ENCODE assay signal across 29 mouse cellular contexts in the genomic region with DNA sequence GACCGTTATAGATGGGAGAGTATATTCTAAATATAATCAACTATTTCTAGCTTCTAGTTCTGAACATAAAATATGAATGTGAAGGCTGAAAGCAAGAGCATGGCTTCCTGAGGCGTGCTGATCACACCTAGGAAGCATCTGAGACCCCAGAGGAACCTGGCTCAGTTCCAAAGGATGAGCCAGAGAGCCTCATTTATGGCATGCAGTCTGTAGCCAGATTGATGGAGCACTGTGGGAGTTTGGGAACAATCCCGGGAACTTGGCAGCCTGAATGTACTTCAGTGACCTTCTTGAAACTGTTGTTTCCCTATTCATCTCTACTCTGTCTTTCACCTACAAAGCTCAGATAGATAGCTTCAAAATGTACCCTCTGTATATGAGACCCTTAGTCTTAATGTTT.
DNase-seq lines count a peak whose midpoint lies in the region; ATAC-seq and TF ChIP-seq lines count a peak whose summit lies in the region.
"Had no signal": no experiment of that assay in that cellular context is flagged by ENCODE, and none has a peak within 500 bp of the region (broad histone marks: within the 10 kb centered on the region; RNA-seq: fewer than 3 reads in every experiment).

No protein-coding gene starts in this region.

- peak; percentile 76 for DNase-seq in hindbrain, postnatal 0 days (ENCODE audit: low spot score)
- no peak for DNase-seq in hindbrain, embryonic 14.5 days (ENCODE audit: low spot score)
- DNase-seq in retina, postnatal 1 day = peak; percentile 11
- no peak for DNase-seq in retina, embryonic 14.5 days (ENCODE audit: low spot score)
- peak; percentile 27 for DNase-seq in cerebellum, adult 9-11 months
- DNase-seq in layer of hippocampus, adult 9-11 months = peak; percentile 12
- DNase-seq in yolk sac, embryonic 10.5 days (ENCODE audit: low spot score) = no peak
- DNase-seq: adrenal gland, postnatal 36 days; gastrocnemius, adult 2 months; heart, postnatal 14 days; kidney, adult 2 months; kidney, postnatal 4 days; lung, adult 2 months; lung, postnatal 10 days; midbrain, embryonic 14.5 days; right cerebral cortex, postnatal 4 days; thymus, adult 18-20 months; thymus, postnatal 25 days had no signal

- no peaks in the 10 kb centered on the region for H3K9me3 ChIP-seq in hindbrain, postnatal 0 days (ENCODE audit: low read length)
- no peaks in the 10 kb centered on the region for H3K9me3 ChIP-seq in hindbrain, embryonic 14.5 days (ENCODE audit: control insufficient read depth, low read length)
- H3K9me3 ChIP-seq: forebrain, embryonic 15.5 days; heart, embryonic 13.5 days; hindbrain, embryonic 10.5 days; intestine, embryonic 15.5 days; limb, embryonic 10.5 days; limb, embryonic 15.5 days had no signal

- no peak overlapping the region for H3K9ac ChIP-seq in hindbrain, postnatal 0 days (replicated peaks; ENCODE audit: low read length)
- no peak overlapping the region for H3K9ac ChIP-seq in hindbrain, embryonic 14.5 days
- H3K9ac ChIP-seq: forebrain, embryonic 15.5 days; heart, embryonic 13.5 days; intestine, embryonic 15.5 days; limb, embryonic 15.5 days; liver, embryonic 14.5 days had no signal

- no peak overlapping the region for H3K4me3 ChIP-seq in hindbrain, postnatal 0 days (ENCODE audit: low read length)
- no peak overlapping the region for H3K4me3 ChIP-seq in hindbrain, embryonic 14.5 days (replicated peaks; ENCODE audit: low read length)
- H3K4me3 ChIP-seq: forebrain, embryonic 15.5 days; gastrocnemius, adult 2 months; heart, embryonic 13.5 days; hindbrain, embryonic 10.5 days; intestine, embryonic 15.5 days; limb, embryonic 10.5 days; limb, embryonic 15.5 days had no signal

- TF ChIP-seq CTCF in hindbrain, postnatal 0 days (IDR thresholded peaks at IDR 0.05; ENCODE audit: low read depth) = no peak

- no peaks in the 10 kb centered on the region for H3K4me1 ChIP-seq in hindbrain, postnatal 0 days (ENCODE audit: insufficient read depth, low read length)
- H3K4me1 ChIP-seq in hindbrain, embryonic 14.5 days (replicated peaks; ENCODE audit: control insufficient read depth, insufficient read depth, low read length) = no peaks in the 10 kb centered on the region
- H3K4me1 ChIP-seq: forebrain, embryonic 15.5 days; heart, embryonic 13.5 days; hindbrain, embryonic 10.5 days; intestine, embryonic 15.5 days; limb, embryonic 10.5 days; limb, embryonic 15.5 days had no signal

- WGBS in hindbrain, postnatal 0 days = 55% methylated on average over 3 of the region's 3 CpGs
- WGBS in hindbrain, embryonic 14.5 days = 72% methylated on average over 3 of the region's 3 CpGs

- H3K4me2 ChIP-seq in hindbrain, postnatal 0 days (ENCODE audit: low read depth, low read length) = no peak overlapping the region
- H3K4me2 ChIP-seq in hindbrain, embryonic 14.5 days (replicated peaks) = no peak overlapping the region
- H3K4me2 ChIP-seq: forebrain, embryonic 15.5 days; heart, embryonic 13.5 days; intestine, embryonic 15.5 days; limb, embryonic 15.5 days had no signal

- no peaks in the 10 kb centered on the region for H3K36me3 ChIP-seq in hindbrain, postnatal 0 days (ENCODE audit: insufficient read depth, low read length)
- H3K36me3 ChIP-seq in hindbrain, embryonic 14.5 days (replicated peaks; ENCODE audit: control insufficient read depth, insufficient read depth) = no peaks in the 10 kb centered on the region
- H3K36me3 ChIP-seq: forebrain, embryonic 15.5 days; heart, embryonic 13.5 days; hindbrain, embryonic 10.5 days; intestine, embryonic 15.5 days; limb, embryonic 10.5 days; limb, embryonic 15.5 days had no signal

- no peak for ATAC-seq in hindbrain, postnatal 0 days
- no peak for ATAC-seq in hindbrain, embryonic 14.5 days (ENCODE audit: low FRiP score)
- ATAC-seq in erythroid progenitor cell, adult 5-6 weeks (replicated peaks; ENCODE audit: low FRiP score, poor library complexity, severe bottlenecking) = no peak
- ATAC-seq: forebrain, embryonic 15.5 days; hindbrain, embryonic 16.5 days; intestine, embryonic 15.5 days had no signal

- no peaks in the 10 kb centered on the region for H3K27me3 ChIP-seq in hindbrain, postnatal 0 days (ENCODE audit: insufficient read depth, low read length)
- H3K27me3 ChIP-seq in hindbrain, embryonic 14.5 days (ENCODE audit: control insufficient read depth, insufficient read depth, low read length) = no peaks in the 10 kb centered on the region
- H3K27me3 ChIP-seq: forebrain, embryonic 15.5 days; heart, embryonic 13.5 days; intestine, embryonic 15.5 days; limb, embryonic 15.5 days had no signal

- no peak overlapping the region for H3K27ac ChIP-seq in hindbrain, postnatal 0 days
- H3K27ac ChIP-seq in hindbrain, embryonic 14.5 days = no peak overlapping the region
- H3K27ac ChIP-seq: forebrain, embryonic 15.5 days; gastrocnemius, adult 2 months; heart, embryonic 13.5 days; hindbrain, embryonic 10.5 days; intestine, embryonic 15.5 days; limb, embryonic 10.5 days; limb, embryonic 15.5 days; liver, embryonic 14.5 days; macrophage; stomach, postnatal 0 days had no signal

Comparison
In these comparisons a context has a peak if more than half of its experiments do, and no peak if none do; other contexts are left out.
1. DNase-seq: peak in hindbrain, postnatal 0 days (single experiment), retina, postnatal 1 day (single experiment), cerebellum, adult 9-11 months (single experiment) and layer of hippocampus, adult 9-11 months (single experiment); none in hindbrain, embryonic 14.5 days (single experiment), retina, embryonic 14.5 days (single experiment) and yolk sac, embryonic 10.5 days (single experiment).